Mouse (Mus musculus): ENCODE measurements around the gene Il27ra. TPM values are rescaled to one million over a fixed set of nuclear protein-coding genes. Genes with fewer than 3 reads are reported as not detected.

Gene Il27ra
- total and polyA plus RNA-seq, 3 experiments = 3.2 to 4.6 (median 3.7) TPM

- peak; percentile 63 to 75 for DNase-seq
- Histone ChIP-seq H3K4me3 (no peak overlapping the region), H3K9ac (ENCODE audit: low read depth, low read length) (no peak overlapping the region), H3K27me3 (ENCODE audit: control insufficient read depth, insufficient read depth, low read length) (no peaks in the 10 kb centered on the region), H3K79me2 (replicated peaks; ENCODE audit: control insufficient read depth, insufficient read depth, low read length) (no peaks in the 10 kb centered on the region), H3K27ac (no peak overlapping the region), H3K36me3 (ENCODE audit: control insufficient read depth, insufficient read depth, low read length) (no peaks in the 10 kb centered on the region), H3K4me1 (ENCODE audit: control insufficient read depth, insufficient read depth, low read length) (peaks cover 2% of the 10 kb centered on the region)
- intact Hi-C loops (cut with DNase I) = loop anchor here (1.0 to 2.0 kb wide), 3 partner anchors 26 to 318 kb away; partner anchors contain the start of gene Gm10643
- TF ChIP-seq CTCF (IDR thresholded peaks at IDR 0.05) (peak; percentile 95), EP300 (IDR thresholded peaks at IDR 0.05; ENCODE audit: insufficient read depth, low read depth, low read length) (peak; percentile 48; the same call in 1 of the 2 replicates), POLR2A (IDR thresholded peaks at IDR 0.05; ENCODE audit: insufficient read depth, low read depth, low read length) (no peak)
- WGBS = 6% methylated on average over 5 of the region's 5 CpGs
Measured at GRCm38 (mm10) chr8:84039050-84039449, 3.3 kb downstream of the Il27ra start.

GRCm38 (mm10) chr8:84038015-84038414, 4.4 kb downstream of the Il27ra start:
- H3K4me1 ChIP-seq (ENCODE audit: control insufficient read depth, insufficient read depth, low read length) = peaks cover 2% of the 10 kb centered on the region
- H3K36me3 ChIP-seq (ENCODE audit: control insufficient read depth, insufficient read depth, low read length) = no peaks in the 10 kb centered on the region
- intact Hi-C loops (cut with DNase I) = loop anchor here (2.0 kb wide), 2 partner anchors 27 to 149 kb away; partner anchors contain the start of gene Gm10643
- H3K27me3 ChIP-seq (ENCODE audit: control insufficient read depth, insufficient read depth, low read length) = no peaks in the 10 kb centered on the region
- TF ChIP-seq POLR2A (IDR thresholded peaks at IDR 0.05; ENCODE audit: insufficient read depth, low read depth, low read length) (no peak), EP300 (IDR thresholded peaks at IDR 0.05; ENCODE audit: insufficient read depth, low read depth, low read length) (no peak), CTCF (IDR thresholded peaks at IDR 0.05) (no peak)
- DNase-seq = peak; percentile 56 to 68
- H3K27ac ChIP-seq = no peak overlapping the region
- H3K79me2 ChIP-seq (replicated peaks; ENCODE audit: control insufficient read depth, insufficient read depth, low read length) = no peaks in the 10 kb centered on the region
- H3K9ac ChIP-seq (ENCODE audit: low read depth, low read length) = no peak overlapping the region
- 44% methylated on average over 5 of the region's 5 CpGs for WGBS
- no peak overlapping the region for H3K4me3 ChIP-seq

- Histone ChIP-seq H3K79me2 (replicated peaks; ENCODE audit: control insufficient read depth, insufficient read depth, low read length) (no peaks in the 10 kb centered on the region), H3K4me3 (no peak overlapping the region), H3K36me3 (ENCODE audit: control insufficient read depth, insufficient read depth, low read length) (no peaks in the 10 kb centered on the region), H3K27me3 (ENCODE audit: control insufficient read depth, insufficient read depth, low read length) (no peaks in the 10 kb centered on the region), H3K4me1 (ENCODE audit: control insufficient read depth, insufficient read depth, low read length) (peaks cover under 1% of the 10 kb centered on the region; the same call in 1 of the 2 replicates), H3K27ac (no peak overlapping the region), H3K9ac (ENCODE audit: low read depth, low read length) (no peak overlapping the region)
- intact Hi-C loops (cut with DNase I) = no loop called here
- DNase-seq = no peak
- WGBS = 79% methylated on average over 4 of the region's 4 CpGs
- no peak for TF ChIP-seq EP300 (IDR thresholded peaks at IDR 0.05; ENCODE audit: insufficient read depth, low read depth, low read length)
- no peak for TF ChIP-seq CTCF (IDR thresholded peaks at IDR 0.05)
- TF ChIP-seq POLR2A (IDR thresholded peaks at IDR 0.05; ENCODE audit: insufficient read depth, low read depth, low read length) = no peak
Measured at GRCm38 (mm10) chr8:84032777-84033176, 9.6 kb downstream of the Il27ra start.

- TF ChIP-seq POLR2A (IDR thresholded peaks at IDR 0.05; ENCODE audit: insufficient read depth, low read depth, low read length) (no peak), CTCF (IDR thresholded peaks at IDR 0.05) (no peak), EP300 (IDR thresholded peaks at IDR 0.05; ENCODE audit: insufficient read depth, low read depth, low read length) (no peak)
- 81% methylated on average over 5 of the region's 5 CpGs for whole genome bisulfite sequencing
- Histone ChIP-seq H3K79me2 (replicated peaks; ENCODE audit: control insufficient read depth, insufficient read depth, low read length) (no peaks in the 10 kb centered on the region), H3K4me1 (ENCODE audit: control insufficient read depth, insufficient read depth, low read length) (no peaks in the 10 kb centered on the region), H3K27ac (no peak overlapping the region), H3K9ac (ENCODE audit: low read depth, low read length) (no peak overlapping the region), H3K4me3 (no peak overlapping the region), H3K36me3 (ENCODE audit: control insufficient read depth, insufficient read depth, low read length) (no peaks in the 10 kb centered on the region), H3K27me3 (ENCODE audit: control insufficient read depth, insufficient read depth, low read length) (no peaks in the 10 kb centered on the region)
- no peak for DNase-seq
- intact Hi-C loops (cut with DNase I) = no loop called here
Measured at GRCm38 (mm10) chr8:84029272-84029671, 13.1 kb downstream of the Il27ra start.

- DNase-seq = no peak
- peaks cover 9% of the 10 kb centered on the region for H3K4me1 ChIP-seq (ENCODE audit: control insufficient read depth, insufficient read depth, low read length)
- no peak for TF ChIP-seq POLR2A (IDR thresholded peaks at IDR 0.05; ENCODE audit: insufficient read depth, low read depth, low read length)
- TF ChIP-seq CTCF (IDR thresholded peaks at IDR 0.05) = no peak
- TF ChIP-seq EP300 (IDR thresholded peaks at IDR 0.05; ENCODE audit: insufficient read depth, low read depth, low read length) = no peak
- 14% methylated on average over 10 of the region's 10 CpGs for WGBS
- no peaks in the 10 kb centered on the region for H3K27me3 ChIP-seq (ENCODE audit: control insufficient read depth, insufficient read depth, low read length)
- peaks cover 4% of the 10 kb centered on the region; the same call in 1 of the 2 replicates for H3K36me3 ChIP-seq (ENCODE audit: control insufficient read depth, insufficient read depth, low read length)
- no peak overlapping the region for H3K9ac ChIP-seq (ENCODE audit: low read depth, low read length)
- no peaks in the 10 kb centered on the region for H3K79me2 ChIP-seq (replicated peaks; ENCODE audit: control insufficient read depth, insufficient read depth, low read length)
- H3K4me3 ChIP-seq = no peak overlapping the region
- no peak overlapping the region for H3K27ac ChIP-seq
- intact Hi-C loops (cut with DNase I) = no loop called here
Measured at GRCm38 (mm10) chr8:84027449-84027848, 14.9 kb downstream of the Il27ra start.

- no peaks in the 10 kb centered on the region; the same call in 1 of the 2 replicates for H3K27me3 ChIP-seq (ENCODE audit: control insufficient read depth, insufficient read depth, low read length)
- no peak overlapping the region for H3K27ac ChIP-seq
- H3K79me2 ChIP-seq (replicated peaks; ENCODE audit: control insufficient read depth, insufficient read depth, low read length) = no peaks in the 10 kb centered on the region
- H3K4me1 ChIP-seq (ENCODE audit: control insufficient read depth, insufficient read depth, low read length) = peaks cover 9% of the 10 kb centered on the region
- H3K36me3 ChIP-seq (ENCODE audit: control insufficient read depth, insufficient read depth, low read length) = peaks cover 4% of the 10 kb centered on the region; the same call in 1 of the 2 replicates
- peak overlapping the region; percentile 37 for H3K4me3 ChIP-seq
- peak overlapping the region; percentile 21; the same call in 1 of the 2 replicates for H3K9ac ChIP-seq (ENCODE audit: low read depth, low read length)
- TF ChIP-seq CTCF (IDR thresholded peaks at IDR 0.05) (no peak), EP300 (IDR thresholded peaks at IDR 0.05; ENCODE audit: insufficient read depth, low read depth, low read length) (no peak), POLR2A (IDR thresholded peaks at IDR 0.05; ENCODE audit: insufficient read depth, low read depth, low read length) (no peak)
- DNase-seq = peak; percentile 43 to 62
- WGBS = 4% methylated on average over 41 of the region's 41 CpGs
- intact Hi-C loops (cut with DNase I) = loop anchor here (2.0 kb wide), 1 partner anchor 15 kb away; no protein-coding TSS in a partner anchor
Measured at GRCm38 (mm10) chr8:84025863-84026262, 16.5 kb downstream of the Il27ra start.

Data from heart, adult 2 months (tissue).